Mouse (Mus musculus): ENCODE data around the gene Madcam1. TPM values are rescaled to one million over a fixed set of nuclear protein-coding genes. Genes with fewer than 3 reads are reported as not detected.

Madcam1 gene
- total RNA-seq, 2 experiments from 2014 or later = 0.36 to 0.67 TPM

- peak; percentile 91 for DNase-seq
Observed at GRCm38 (mm10) chr10:79668771-79669575, 4.6 kb downstream of the Madcam1 start, which contains the start of gene Tpgs1. Gene Tpgs1, plus strand, starts transcription at chr10:79669369.

- peak; percentile 72 for DNase-seq
Observed at GRCm38 (mm10) chr10:79669576-79670057, 5.3 kb downstream of the Madcam1 start.

GRCm38 (mm10) chr10:79670071-79670888 lies 5.9 kb downstream of the Madcam1 start:
- no peak for DNase-seq

- DNase-seq = no peak
Observed at GRCm38 (mm10) chr10:79671396-79672087, 7.2 kb downstream of the Madcam1 start.

GRCm38 (mm10) chr10:79672088-79672455 lies 7.7 kb downstream of the Madcam1 start:
- DNase-seq = no peak

GRCm38 (mm10) chr10:79673054-79673453 lies 8.7 kb downstream of the Madcam1 start:
- no peak for DNase-seq

- no peak for DNase-seq
Observed at GRCm38 (mm10) chr10:79675346-79676035, 11.1 kb downstream of the Madcam1 start.

- DNase-seq = no peak
Observed at GRCm38 (mm10) chr10:79680606-79681495, 16.5 kb downstream of the Madcam1 start.

GRCm38 (mm10) chr10:79681591-79682245 lies 17.4 kb downstream of the Madcam1 start, which contains the start of gene Cdc34:
Gene Cdc34, plus strand, starts transcription at chr10:79682195.
- peak; percentile 99 for DNase-seq

- peak; percentile 44 for DNase-seq
Observed at GRCm38 (mm10) chr10:79682551-79682915, 18.2 kb downstream of the Madcam1 start.

GRCm38 (mm10) chr10:79682916-79683582 lies 18.7 kb downstream of the Madcam1 start:
- peak; percentile 82 for DNase-seq

- DNase-seq = no peak
Observed at GRCm38 (mm10) chr10:79683726-79684640, 19.6 kb downstream of the Madcam1 start.

- DNase-seq = no peak
Observed at GRCm38 (mm10) chr10:79684770-79685600, 20.6 kb downstream of the Madcam1 start.

- no peak for DNase-seq
Observed at GRCm38 (mm10) chr10:79686219-79686618, 21.9 kb downstream of the Madcam1 start.

- peak; percentile 53 for DNase-seq
Observed at GRCm38 (mm10) chr10:79686691-79687090, 22.3 kb downstream of the Madcam1 start.

GRCm38 (mm10) chr10:79687513-79687912 lies 23.2 kb downstream of the Madcam1 start:
- DNase-seq = no peak

- DNase-seq = no peak
Observed at GRCm38 (mm10) chr10:79688720-79689119, 24.4 kb downstream of the Madcam1 start, which contains the start of gene Gzmm. Gene Gzmm, plus strand, starts transcription at chr10:79689020.

- no peak for DNase-seq
Observed at GRCm38 (mm10) chr10:79689178-79689577, 24.8 kb downstream of the Madcam1 start.
